Mouse (Mus musculus): ENCODE measurements around the gene Defb21. TPM values are rescaled to one million over a fixed set of nuclear protein-coding genes. Genes with fewer than 3 reads are reported as not detected.

The Defb21 gene
- not detected in 2 replicates for polyA plus RNA-seq (2015; fragmentation: Nextera tagmentation; extraction: Ambion mirVana)

- Histone ChIP-seq H3K27ac (ENCODE audit: low read length) (no peak within 1 kb of the TSS), H3K36me3 (ENCODE audit: control insufficient read depth, insufficient read depth) (no peaks in the 10 kb centered on the region), H3K4me1 (ENCODE audit: control insufficient read depth, low read depth, low read length) (no peaks in the 10 kb centered on the region), H3K27me3 (ENCODE audit: control insufficient read depth, insufficient read depth, low read depth, low read length) (no peaks in the 10 kb centered on the region), H3K4me2 (ENCODE audit: low read depth, low read length) (no peak within 1 kb of the TSS), H3K9me3 (replicated peaks; ENCODE audit: control insufficient read depth, low read length) (no peaks in the 10 kb centered on the region), H3K9ac (ENCODE audit: low read depth, low read length) (no peak within 1 kb of the TSS), H3K4me3 (ENCODE audit: low read depth, low read length) (no peak within 1 kb of the TSS)
- no peak for ATAC-seq (ENCODE audit: low read depth)
- 48% methylated on average over 11 of the region's 11 CpGs for WGBS (ENCODE audit: insufficient replicate concordance)
Observed at GRCm38 (mm10) chr2:152572114-152572794, at the start of gene Defb21. Defb21 (plus strand) TSS chr2:152572744.

- no peak for ATAC-seq (ENCODE audit: low read depth)
- H3K4me3 ChIP-seq (ENCODE audit: low read depth, low read length): no peak within 1 kb of the TSS
- WGBS (ENCODE audit: insufficient replicate concordance): 51% methylated on average over 13 of the region's 13 CpGs
- no peak within 1 kb of the TSS for H3K9ac ChIP-seq (ENCODE audit: low read depth, low read length)
- no peak within 1 kb of the TSS for H3K27ac ChIP-seq (ENCODE audit: low read length)
- H3K9me3 ChIP-seq (replicated peaks; ENCODE audit: control insufficient read depth, low read length): no peaks in the 10 kb centered on the region
- H3K27me3 ChIP-seq (ENCODE audit: control insufficient read depth, insufficient read depth, low read depth, low read length): no peaks in the 10 kb centered on the region
- no peak within 1 kb of the TSS for H3K4me2 ChIP-seq (ENCODE audit: low read depth, low read length)
- H3K4me1 ChIP-seq (ENCODE audit: control insufficient read depth, low read depth, low read length): no peaks in the 10 kb centered on the region
- no peaks in the 10 kb centered on the region for H3K36me3 ChIP-seq (ENCODE audit: control insufficient read depth, insufficient read depth)
Observed at GRCm38 (mm10) chr2:152539944-152540710, 32.4 kb upstream of the Defb21 start, which contains the start of gene Defb29. Defb29 (minus strand) TSS chr2:152540098.

GRCm38 (mm10) chr2:152541979-152542378 lies 30.6 kb upstream of the Defb21 start:
- Histone ChIP-seq H3K4me1 (ENCODE audit: control insufficient read depth, low read depth, low read length) (no peaks in the 10 kb centered on the region), H3K9me3 (replicated peaks; ENCODE audit: control insufficient read depth, low read length) (no peaks in the 10 kb centered on the region), H3K9ac (ENCODE audit: low read depth, low read length) (no peak overlapping the region), H3K27me3 (ENCODE audit: control insufficient read depth, insufficient read depth, low read depth, low read length) (no peaks in the 10 kb centered on the region), H3K36me3 (ENCODE audit: control insufficient read depth, insufficient read depth) (no peaks in the 10 kb centered on the region), H3K4me2 (ENCODE audit: low read depth, low read length) (no peak overlapping the region), H3K4me3 (ENCODE audit: low read depth, low read length) (no peak overlapping the region), H3K27ac (ENCODE audit: low read length) (no peak overlapping the region)
- no peak for ATAC-seq (ENCODE audit: low read depth)
- 34% methylated on average over 9 of the region's 9 CpGs for WGBS (ENCODE audit: insufficient replicate concordance)

GRCm38 (mm10) chr2:152542897-152543296 lies 29.6 kb upstream of the Defb21 start:
- H3K27ac ChIP-seq (ENCODE audit: low read length): no peak overlapping the region
- H3K4me3 ChIP-seq (ENCODE audit: low read depth, low read length): no peak overlapping the region
- H3K4me1 ChIP-seq (ENCODE audit: control insufficient read depth, low read depth, low read length): no peaks in the 10 kb centered on the region
- no peak overlapping the region for H3K9ac ChIP-seq (ENCODE audit: low read depth, low read length)
- no peaks in the 10 kb centered on the region for H3K27me3 ChIP-seq (ENCODE audit: control insufficient read depth, insufficient read depth, low read depth, low read length)
- ATAC-seq (ENCODE audit: low read depth): no peak
- no peak overlapping the region for H3K4me2 ChIP-seq (ENCODE audit: low read depth, low read length)
- no peaks in the 10 kb centered on the region for H3K9me3 ChIP-seq (replicated peaks; ENCODE audit: control insufficient read depth, low read length)
- no peaks in the 10 kb centered on the region for H3K36me3 ChIP-seq (ENCODE audit: control insufficient read depth, insufficient read depth)
- 63% methylated on average over 2 of the region's 2 CpGs for WGBS (ENCODE audit: insufficient replicate concordance)

GRCm38 (mm10) chr2:152543478-152543877 lies 29.1 kb upstream of the Defb21 start:
- Histone ChIP-seq H3K4me3 (ENCODE audit: low read depth, low read length) (no peak overlapping the region), H3K9me3 (replicated peaks; ENCODE audit: control insufficient read depth, low read length) (no peaks in the 10 kb centered on the region), H3K4me2 (ENCODE audit: low read depth, low read length) (no peak overlapping the region), H3K36me3 (ENCODE audit: control insufficient read depth, insufficient read depth) (no peaks in the 10 kb centered on the region), H3K27ac (ENCODE audit: low read length) (no peak overlapping the region), H3K27me3 (ENCODE audit: control insufficient read depth, insufficient read depth, low read depth, low read length) (no peaks in the 10 kb centered on the region), H3K4me1 (ENCODE audit: control insufficient read depth, low read depth, low read length) (no peaks in the 10 kb centered on the region), H3K9ac (ENCODE audit: low read depth, low read length) (no peak overlapping the region)
- WGBS (ENCODE audit: insufficient replicate concordance): 64% methylated on average over 4 of the region's 4 CpGs
- ATAC-seq (ENCODE audit: low read depth): no peak

GRCm38 (mm10) chr2:152544691-152545090 lies 27.9 kb upstream of the Defb21 start:
- Histone ChIP-seq H3K36me3 (ENCODE audit: control insufficient read depth, insufficient read depth) (no peaks in the 10 kb centered on the region), H3K27me3 (ENCODE audit: control insufficient read depth, insufficient read depth, low read depth, low read length) (no peaks in the 10 kb centered on the region), H3K4me2 (ENCODE audit: low read depth, low read length) (no peak overlapping the region), H3K9me3 (replicated peaks; ENCODE audit: control insufficient read depth, low read length) (no peaks in the 10 kb centered on the region), H3K4me3 (ENCODE audit: low read depth, low read length) (no peak overlapping the region), H3K4me1 (ENCODE audit: control insufficient read depth, low read depth, low read length) (no peaks in the 10 kb centered on the region), H3K9ac (ENCODE audit: low read depth, low read length) (no peak overlapping the region), H3K27ac (ENCODE audit: low read length) (no peak overlapping the region)
- ATAC-seq (ENCODE audit: low read depth): no peak
- 19% methylated on average over 4 of the region's 4 CpGs for WGBS (ENCODE audit: insufficient replicate concordance)

- WGBS (ENCODE audit: insufficient replicate concordance): 58% methylated on average over 5 of the region's 5 CpGs
- H3K9me3 ChIP-seq (replicated peaks; ENCODE audit: control insufficient read depth, low read length): no peaks in the 10 kb centered on the region
- no peak for ATAC-seq (ENCODE audit: low read depth)
Observed at GRCm38 (mm10) chr2:152548124-152548523, 24.4 kb upstream of the Defb21 start.

GRCm38 (mm10) chr2:152553774-152554423 lies 18.6 kb upstream of the Defb21 start:
- WGBS (ENCODE audit: insufficient replicate concordance): 11% methylated on average over 16 of the region's 16 CpGs
- no peak overlapping the region for H3K27ac ChIP-seq (ENCODE audit: low read length)
- H3K4me2 ChIP-seq (ENCODE audit: low read depth, low read length): no peak overlapping the region
- no peak overlapping the region for H3K9ac ChIP-seq (ENCODE audit: low read depth, low read length)
- no peaks in the 10 kb centered on the region for H3K4me1 ChIP-seq (ENCODE audit: control insufficient read depth, low read depth, low read length)
- H3K9me3 ChIP-seq (replicated peaks; ENCODE audit: control insufficient read depth, low read length): no peaks in the 10 kb centered on the region
- no peaks in the 10 kb centered on the region for H3K36me3 ChIP-seq (ENCODE audit: control insufficient read depth, insufficient read depth)
- H3K27me3 ChIP-seq (ENCODE audit: control insufficient read depth, insufficient read depth, low read depth, low read length): no peaks in the 10 kb centered on the region
- ATAC-seq (ENCODE audit: low read depth): no peak
- H3K4me3 ChIP-seq (ENCODE audit: low read depth, low read length): no peak overlapping the region

More at GRCm38 (mm10) chr2:152548124-152548523, 24.4 kb upstream of the Defb21 start:
- Histone ChIP-seq H3K27ac (ENCODE audit: low read length) (no peak overlapping the region), H3K4me1 (ENCODE audit: control insufficient read depth, low read depth, low read length) (no peaks in the 10 kb centered on the region), H3K9ac (ENCODE audit: low read depth, low read length) (no peak overlapping the region), H3K4me3 (ENCODE audit: low read depth, low read length) (no peak overlapping the region), H3K36me3 (ENCODE audit: control insufficient read depth, insufficient read depth) (no peaks in the 10 kb centered on the region), H3K27me3 (ENCODE audit: control insufficient read depth, insufficient read depth, low read depth, low read length) (no peaks in the 10 kb centered on the region), H3K4me2 (ENCODE audit: low read depth, low read length) (no peak overlapping the region)

GRCm38 (mm10) chr2:152556655-152557054 lies 15.9 kb upstream of the Defb21 start:
- Histone ChIP-seq H3K27ac (ENCODE audit: low read length) (no peak overlapping the region), H3K4me3 (ENCODE audit: low read depth, low read length) (no peak overlapping the region), H3K27me3 (ENCODE audit: control insufficient read depth, insufficient read depth, low read depth, low read length) (no peaks in the 10 kb centered on the region), H3K4me1 (ENCODE audit: control insufficient read depth, low read depth, low read length) (no peaks in the 10 kb centered on the region), H3K9me3 (replicated peaks; ENCODE audit: control insufficient read depth, low read length) (no peaks in the 10 kb centered on the region), H3K9ac (ENCODE audit: low read depth, low read length) (no peak overlapping the region), H3K36me3 (ENCODE audit: control insufficient read depth, insufficient read depth) (no peaks in the 10 kb centered on the region), H3K4me2 (ENCODE audit: low read depth, low read length) (no peak overlapping the region)
- 60% methylated on average over 7 of the region's 7 CpGs for WGBS (ENCODE audit: insufficient replicate concordance)
- no peak for ATAC-seq (ENCODE audit: low read depth)
